Mouse (Mus musculus) heart, postnatal 0 days (tissue): Measurements from ENCODE around the gene Mcoln1. TPM values are rescaled to one million over a fixed set of nuclear protein-coding genes. Genes with fewer than 3 reads are reported as not detected.

ENCODE experiments used
- ATAC-seq: fragments of 200-750 bp; cut with Nextera tagmentation; 2 replicates; pipeline ENCODE4 v1.8.0; 2017; ENCODE audit warnings: low read depth, moderate number of reproducible peaks, moderate library complexity; ENCODE audit not compliant: insufficient read depth
- DNase-seq: peaks from one replicate; pipeline ENCODE4 v3.0.0-alpha.2; 2016; ENCODE audit warnings: low spot score
- H3K27ac ChIP-seq: fragments of 300-500 bp; sonication (generic); 2 replicates; pipeline ENCODE4 v1.5.1; 2014; ENCODE audit warnings: low read depth, mild to moderate bottlenecking
- H3K27me3 ChIP-seq: fragments of 300-500 bp; sonication (generic); 2 replicates; pipeline ENCODE4 v1.6.1; 2014; ENCODE audit warnings: low read length, mixed read lengths; ENCODE audit not compliant: control insufficient read depth, insufficient read depth
- H3K36me3 ChIP-seq: fragments of 300-500 bp; sonication (generic); replicated peaks from 2 replicates; pipeline ENCODE4 v1.6.1; 2014; ENCODE audit warnings: low read length, mixed read lengths; ENCODE audit not compliant: control insufficient read depth, insufficient read depth
- H3K4me1 ChIP-seq: fragments of 300-500 bp; sonication (generic); 2 replicates; pipeline ENCODE4 v1.6.1; 2014; ENCODE audit warnings: antibody characterized with exemption; ENCODE audit not compliant: control insufficient read depth, insufficient read depth
- H3K4me2 ChIP-seq: fragments of 300-500 bp; sonication (generic); 2 replicates; pipeline ENCODE4 v1.6.1; 2014; ENCODE audit warnings: low read depth, mild to moderate bottlenecking, low read length, moderate library complexity
- H3K4me3 ChIP-seq: fragments of 300-500 bp; sonication (generic); 2 replicates; pipeline ENCODE4 v1.5.1; 2014; ENCODE audit warnings: low read depth, low read length
- H3K9ac ChIP-seq: fragments of 300-500 bp; sonication (generic); replicated peaks from 2 replicates; pipeline ENCODE4 v1.6.1; 2014; ENCODE audit warnings: low read depth, low read length, mixed read lengths
- H3K9me3 ChIP-seq: fragments of 300-500 bp; sonication (generic); replicated peaks from 2 replicates; pipeline ENCODE4 v1.6.1; 2016; ENCODE audit warnings: low read length; ENCODE audit not compliant: control insufficient read depth
- CTCF ChIP-seq: IDR thresholded peaks from 2 replicates; pipeline ENCODE4 v1.5.1; 2016; ENCODE audit warnings: antibody characterized with exemption, control low read depth, low read depth
- EP300 ChIP-seq: IDR thresholded peaks from 2 replicates; pipeline ENCODE4 v1.6.1; 2016; ENCODE audit warnings: antibody characterized with exemption, low read depth
- WGBS: fragments of 180-500 bp; shearing (Covaris S2); extraction: QIAGEN DNeasy Blood & Tissue Kit; methylation state at CpG from one replicate; pipeline ENCODE4 v1.1.7; 2014; 5-methylcytosine and 5-hydroxymethylcytosine counted together
- polyA plus RNA-seq: library from polyadenylated mRNA; unstranded; fragments of >200 nt; fragmentation: Nextera tagmentation; extraction: Ambion mirVana; gene quantifications from 2 replicates; pipeline ENCODE4 v1.2.1, GENCODE M21; 2015
- total RNA-seq: library from RNA; depleted of rRNA; stranded (reverse); fragments of >200 nt; gene quantifications from 2 replicates; pipeline ENCODE4 v1.2.3, GENCODE M21; 2014; ENCODE audit warnings: low replicate concordance

Mcoln1 gene
- total and polyA plus RNA-seq, 2 experiments from 2014 or later = 32.9 to 47.6 TPM

DNA sequence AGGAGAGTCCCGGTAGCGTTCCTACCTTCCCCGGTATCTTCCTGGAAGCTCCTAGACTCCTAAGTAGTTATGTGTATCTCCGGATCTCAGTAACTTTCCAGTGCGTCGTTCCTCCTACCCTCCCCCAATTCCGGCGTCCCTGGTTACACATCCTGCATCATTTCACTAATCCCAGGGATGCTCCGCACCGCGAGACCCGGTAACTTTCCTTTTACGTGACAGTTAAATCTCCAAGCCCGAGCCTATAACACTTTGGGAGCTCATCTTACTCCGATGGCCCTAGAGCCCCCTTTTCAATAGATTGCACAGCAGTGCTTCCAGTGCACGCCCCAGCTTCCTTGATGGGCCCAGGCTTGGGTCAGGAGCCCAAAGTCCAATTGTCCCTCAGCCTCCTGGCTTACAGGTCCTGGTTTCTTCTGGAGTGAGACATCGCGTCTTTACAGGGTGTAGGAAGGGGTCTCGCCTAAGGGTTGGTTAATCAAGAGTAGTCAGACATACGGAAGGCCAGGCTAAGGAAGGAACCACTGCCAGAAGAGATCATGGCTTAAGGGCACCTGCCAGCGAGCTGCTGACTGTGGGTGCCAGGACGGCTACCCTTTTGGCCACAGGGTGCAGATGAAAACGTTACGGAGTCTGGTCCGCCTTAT lies 15.6 kb downstream of the Mcoln1 start:
- DNase-seq = peak; percentile 30
- peak; percentile 45 for ATAC-seq
- H3K9me3 ChIP-seq = no peaks in the 10 kb centered on the region
- peaks cover 5% of the 10 kb centered on the region; the same call in 1 of the 2 replicates for H3K4me1 ChIP-seq
- H3K36me3 ChIP-seq = peaks cover 15% of the 10 kb centered on the region
- H3K27me3 ChIP-seq = no peaks in the 10 kb centered on the region
- H3K4me3 ChIP-seq = peak overlapping the region; percentile 71
- H3K4me2 ChIP-seq = peak overlapping the region; percentile 97
- peak overlapping the region; percentile 68 for H3K27ac ChIP-seq
- TF ChIP-seq CTCF (no peak), EP300 (no peak)
- H3K9ac ChIP-seq = peak overlapping the region; percentile 49
- WGBS = under 1% methylated on average over 25 of the region's 25 CpGs

GRCm38 (mm10) chr8:3516450-3517116 lies 16.3 kb downstream of the Mcoln1 start:
- TF ChIP-seq CTCF = no peak
- no peak for TF ChIP-seq EP300
- Histone ChIP-seq H3K9me3 (no peaks in the 10 kb centered on the region), H3K27ac (peak overlapping the region; percentile 71), H3K36me3 (peaks cover 16% of the 10 kb centered on the region), H3K4me2 (peak overlapping the region; percentile 97), H3K27me3 (no peaks in the 10 kb centered on the region), H3K9ac (peak overlapping the region; percentile 49), H3K4me1 (peaks cover 5% of the 10 kb centered on the region; the same call in 1 of the 2 replicates), H3K4me3 (peak overlapping the region; percentile 71)
- DNase-seq = peak; percentile 87
- 1% methylated on average over 36 of the region's 36 CpGs for WGBS
- peak; percentile 82 for ATAC-seq

- Histone ChIP-seq H3K9me3 (no peaks in the 10 kb centered on the region), H3K4me2 (peak overlapping the region; percentile 97), H3K9ac (peak overlapping the region; percentile 49), H3K4me3 (peak overlapping the region; percentile 71), H3K27ac (peak overlapping the region; percentile 71), H3K36me3 (peaks cover 18% of the 10 kb centered on the region), H3K4me1 (peaks cover 5% of the 10 kb centered on the region; the same call in 1 of the 2 replicates), H3K27me3 (no peaks in the 10 kb centered on the region)
- ATAC-seq = peak; percentile 10; the same call in 1 of the 2 replicates
- DNase-seq = no peak
- 6% methylated on average over 16 of the region's 16 CpGs for WGBS
- TF ChIP-seq EP300 = no peak
- no peak for TF ChIP-seq CTCF
These were observed 16.8 kb downstream of the Mcoln1 start for GRCm38 (mm10) chr8:3517117-3517495.

DNA sequence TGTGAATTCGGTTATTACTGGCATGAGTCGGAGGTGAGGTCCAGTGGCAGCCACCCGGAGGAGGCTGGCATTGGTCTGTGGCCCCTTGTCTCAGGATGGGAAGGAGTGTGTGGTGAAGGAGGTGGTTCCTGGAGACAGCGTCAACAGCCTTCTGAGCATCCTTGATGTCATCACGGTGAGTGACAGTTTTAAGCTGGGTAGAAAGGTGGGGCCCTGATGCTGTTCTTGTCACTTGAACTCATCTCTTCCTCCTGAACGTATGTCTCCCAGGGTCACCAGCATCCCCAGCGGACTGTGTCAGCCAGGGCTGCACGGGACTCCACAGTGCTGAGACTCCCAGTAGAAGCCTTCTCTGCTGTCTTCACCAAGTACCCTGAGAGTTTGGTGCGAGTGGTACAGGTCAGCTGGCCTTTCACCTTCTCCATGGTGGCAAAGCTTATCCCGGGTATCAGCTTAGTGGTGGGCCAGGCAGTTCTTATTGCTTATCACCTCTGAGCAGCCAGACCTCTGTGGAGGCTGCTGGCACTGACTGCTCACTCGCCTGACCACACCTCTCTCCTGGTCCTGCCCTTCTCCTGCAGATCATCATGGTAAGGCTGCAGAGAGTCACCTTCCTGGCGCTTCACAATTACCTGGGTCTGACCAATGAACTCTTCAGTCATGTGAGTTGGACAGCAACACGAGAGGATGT lies 21.9 kb downstream of the Mcoln1 start:
- DNase-seq (no peak), ATAC-seq (no peak)
- H3K9ac ChIP-seq = no peak overlapping the region
- H3K4me2 ChIP-seq = no peak overlapping the region
- H3K9me3 ChIP-seq = no peaks in the 10 kb centered on the region
- TF ChIP-seq CTCF (no peak), EP300 (no peak)
- no peaks in the 10 kb centered on the region for H3K27me3 ChIP-seq
- H3K36me3 ChIP-seq = peaks cover 39% of the 10 kb centered on the region
- no peak overlapping the region for H3K27ac ChIP-seq
- no peak overlapping the region for H3K4me3 ChIP-seq
- 84% methylated on average over 13 of the region's 13 CpGs for WGBS
- peaks cover under 1% of the 10 kb centered on the region; the same call in 1 of the 2 replicates for H3K4me1 ChIP-seq

DNA sequence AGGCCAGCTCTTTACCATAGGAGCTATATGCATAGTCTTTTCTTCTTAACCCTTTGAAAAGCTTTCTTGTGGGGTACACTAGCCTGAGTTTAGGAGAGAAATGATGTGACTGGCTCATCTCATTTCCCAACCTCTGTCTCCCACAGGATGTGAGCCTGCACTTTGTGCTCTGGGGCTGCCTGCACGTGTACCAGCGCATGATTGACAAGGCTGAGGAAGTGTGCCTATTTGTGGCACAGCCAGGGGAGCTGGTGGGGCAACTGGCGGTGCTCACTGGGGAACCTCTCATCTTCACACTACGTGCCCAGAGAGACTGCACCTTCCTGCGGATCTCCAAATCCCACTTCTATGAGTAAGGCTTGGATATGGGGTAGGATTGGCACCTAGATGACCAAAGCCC lies 30.6 kb downstream of the Mcoln1 start:
- no peak for ATAC-seq
- TF ChIP-seq EP300 (no peak), CTCF (no peak)
- no peak overlapping the region for H3K27ac ChIP-seq
- H3K4me1 ChIP-seq = no peaks in the 10 kb centered on the region
- H3K36me3 ChIP-seq = peaks cover 40% of the 10 kb centered on the region
- H3K9ac ChIP-seq = no peak overlapping the region
- 75% methylated on average over 5 of the region's 5 CpGs for WGBS
- no peak overlapping the region for H3K4me2 ChIP-seq
- no peaks in the 10 kb centered on the region for H3K27me3 ChIP-seq
- no peak overlapping the region for H3K4me3 ChIP-seq
- H3K9me3 ChIP-seq = no peaks in the 10 kb centered on the region
- no peak for DNase-seq
